Mouse (Mus musculus) gastrocnemius, postnatal 36 days (tissue): Measurements from ENCODE around the gene Ap2a1. TPM values are rescaled to one million over a fixed set of nuclear protein-coding genes. Genes with fewer than 3 reads are reported as not detected.

ENCODE experiments used
- DNase-seq, 2 experiments: peaks; one replicate each; pipeline ENCODE4 v3.0.0; 2022
- intact Hi-C: fragments of 180-260 bp; cut with DNase I; formaldehyde crosslinking; loops from one replicate; pipeline ENCODE4 v1.15.1; 2025
- long read RNA-seq, 2 experiments: library from polyadenylated mRNA; stranded (forward); transcript quantifications; one replicate each; pipeline ENCODE4 v2.0.0; 2021
- total RNA-seq, 2 experiments: library from RNA; stranded (reverse); gene quantifications; 2 replicates each; pipeline ENCODE4 v1.2.3; 2021

The Ap2a1 gene
- total RNA-seq, result 10 to 100 TPM; 55.0 to 56.3 TPM
- long read RNA-seq, experiment 1, transcript Ap2a1-203 (24 exons, 3,449 nt), result major isoform, 17 of 49 reads
- long read RNA-seq, experiment 1, transcript Ap2a1-202 (23 exons, 3,301 nt), result minor isoform, 6 of 49 reads
- long read RNA-seq, experiment 1, partial matches to known transcripts, result 8 of 49 reads
- long read RNA-seq, experiment 1, other reads (novel, unspliced or antisense), result 18 of 49 reads
- long read RNA-seq, experiment 2, transcript Ap2a1-203 (24 exons, 3,449 nt), result major isoform, 10 of 48 reads
- long read RNA-seq, experiment 2, transcript Ap2a1-202 (23 exons, 3,301 nt), result minor isoform, 5 of 48 reads
- long read RNA-seq, experiment 2, partial matches to known transcripts, result 13 of 48 reads
- long read RNA-seq, experiment 2, other reads (novel, unspliced or antisense), result 20 of 48 reads

- intact Hi-C loops, result no loop called here
These were observed at the start of gene Ap2a1 for GRCm38 (mm10) chr7:44929204-44930151. TSS of gene Ap2a1 (minus strand) at chr7:44929496.

GRCm38 (mm10) chr7:44978300-44978699 lies 49.0 kb upstream of the Ap2a1 start:
- intact Hi-C loops, result no loop called here
- DNase-seq, result no peak

More at GRCm38 (mm10) chr7:44929204-44930151, at the start of gene Ap2a1:
- DNase-seq, result peak; percentile 97 to 99

GRCm38 (mm10) chr7:44975117-44975419 lies 45.8 kb upstream of the Ap2a1 start:
- intact Hi-C loops, result no loop called here
- no peak for DNase-seq

- DNase-seq, result peak; percentile 68 to 75
- intact Hi-C loops, result no loop called here
These were observed 45.3 kb upstream of the Ap2a1 start, which contains the start of gene Cpt1c for GRCm38 (mm10) chr7:44974383-44975116. TSS of gene Cpt1c (minus strand) at chr7:44974851.

GRCm38 (mm10) chr7:44973415-44974130 lies 44.3 kb upstream of the Ap2a1 start:
- intact Hi-C loops, result no loop called here
- DNase-seq, result no peak

- no peak for DNase-seq
- intact Hi-C loops, result no loop called here
These were observed 41.8 kb upstream of the Ap2a1 start for GRCm38 (mm10) chr7:44971142-44971541.

GRCm38 (mm10) chr7:44970231-44970691 lies 41.0 kb upstream of the Ap2a1 start:
- peak; percentile 79 for DNase-seq
- intact Hi-C loops, result no loop called here

GRCm38 (mm10) chr7:44966638-44967037 lies 37.3 kb upstream of the Ap2a1 start:
- no peak for DNase-seq
- intact Hi-C loops, result no loop called here

- intact Hi-C loops, result no loop called here
These were observed 36.7 kb upstream of the Ap2a1 start for GRCm38 (mm10) chr7:44965975-44966374.

GRCm38 (mm10) chr7:44964990-44965389 lies 35.7 kb upstream of the Ap2a1 start:
- no peak for DNase-seq
- intact Hi-C loops, result no loop called here

More at GRCm38 (mm10) chr7:44965975-44966374, 36.7 kb upstream of the Ap2a1 start:
- no peak for DNase-seq

GRCm38 (mm10) chr7:44962831-44963230 lies 33.5 kb upstream of the Ap2a1 start:
- DNase-seq, result no peak
- intact Hi-C loops, result no loop called here

- no peak for DNase-seq
- intact Hi-C loops, result no loop called here
These were observed 33.0 kb upstream of the Ap2a1 start for GRCm38 (mm10) chr7:44962337-44962736.

GRCm38 (mm10) chr7:44960512-44960910 lies 31.2 kb upstream of the Ap2a1 start:
- intact Hi-C loops, result no loop called here
- no peak for DNase-seq

GRCm38 (mm10) chr7:44959874-44960511 lies 30.7 kb upstream of the Ap2a1 start:
- intact Hi-C loops, result loop anchor here (10.0 kb wide), 1 partner anchor 235 kb away; no protein-coding TSS in a partner anchor
- no peak for DNase-seq

- no peak for DNase-seq
- intact Hi-C loops, result loop anchor here (10.0 kb wide), 1 partner anchor 234 kb away; no protein-coding TSS in a partner anchor
These were observed 30.0 kb upstream of the Ap2a1 start for GRCm38 (mm10) chr7:44959281-44959680.

- intact Hi-C loops, result loop anchor here (10.0 kb wide), 1 partner anchor 233 kb away; no protein-coding TSS in a partner anchor
- peak in 1 of 2 experiments; percentile 45 for DNase-seq
These were observed 28.9 kb upstream of the Ap2a1 start for GRCm38 (mm10) chr7:44958208-44958607.

- intact Hi-C loops, result loop anchor here (10.0 kb wide), 1 partner anchor 233 kb away; no protein-coding TSS in a partner anchor
- DNase-seq, result peak; percentile 59 to 61
These were observed 28.0 kb upstream of the Ap2a1 start for GRCm38 (mm10) chr7:44957183-44957835.

GRCm38 (mm10) chr7:44956266-44956665 lies 27.0 kb upstream of the Ap2a1 start:
- no peak for DNase-seq
- intact Hi-C loops, result loop anchor here (10.0 kb wide), 1 partner anchor 231 kb away; no protein-coding TSS in a partner anchor
